ENCODE assay signal across 27 mouse cellular contexts in genomic region chr3:9556137-9556536, GRCm38 (mm10). TPM values are rescaled to one million over a fixed set of nuclear protein-coding genes. Genes with fewer than 3 reads are reported as not detected.
DNase-seq lines count a peak whose midpoint lies in the region; ATAC-seq and TF ChIP-seq lines count a peak whose summit lies in the region.
"Had no signal": no experiment of that assay in that cellular context is flagged by ENCODE, and none has a peak within 500 bp of the region (broad histone marks: within the 10 kb centered on the region; RNA-seq: fewer than 3 reads in every experiment).

No protein-coding gene starts in this region.

- peaks cover 9% of the 10 kb centered on the region for H3K4me1 ChIP-seq in liver, postnatal 0 days (ENCODE audit: insufficient read depth)
- H3K4me1 ChIP-seq: embryonic facial prominence, embryonic 15.5 days; forebrain, embryonic 12.5 days had no signal

- no peak overlapping the region for H3K27ac ChIP-seq in liver, postnatal 0 days (ENCODE audit: low read depth)
- H3K27ac ChIP-seq: embryonic facial prominence, embryonic 12.5 days; embryonic facial prominence, embryonic 15.5 days; forebrain, embryonic 12.5 days; forebrain, embryonic 15.5 days; gastrocnemius, adult 2 months; heart, adult 2 months; heart, embryonic 10.5 days; heart, embryonic 13.5 days; hindbrain, embryonic 14.5 days; hindbrain, postnatal 0 days had no signal

- no peaks in the 10 kb centered on the region for H3K36me3 ChIP-seq in liver, postnatal 0 days (replicated peaks; ENCODE audit: insufficient read depth, low read length)
- H3K36me3 ChIP-seq: embryonic facial prominence, embryonic 12.5 days; embryonic facial prominence, embryonic 15.5 days; forebrain, embryonic 12.5 days; forebrain, embryonic 15.5 days; heart, embryonic 10.5 days; heart, embryonic 13.5 days had no signal

- no peak overlapping the region for H3K4me2 ChIP-seq in liver, postnatal 0 days (ENCODE audit: low read depth, low read length)
- H3K4me2 ChIP-seq: embryonic facial prominence, embryonic 12.5 days; embryonic facial prominence, embryonic 15.5 days; forebrain, embryonic 12.5 days; forebrain, embryonic 15.5 days; heart, embryonic 13.5 days; hindbrain, embryonic 14.5 days had no signal

- ATAC-seq in liver, postnatal 0 days, result no peak
- peak; percentile 52 for ATAC-seq in megakaryocyte, adult 5-6 weeks (ENCODE audit: poor library complexity, severe bottlenecking)
- ATAC-seq: activated CD4-positive, CD25-positive, alpha-beta regulatory T cell, adult 4 months; forebrain, embryonic 15.5 days; hindbrain, postnatal 0 days; inflammation-experienced regulatory T-cells, adult 6 months had no signal

- TF ChIP-seq CTCF in liver, postnatal 0 days (IDR thresholded peaks at IDR 0.05; ENCODE audit: low read depth), result no peak

- TF ChIP-seq EP300 in liver, postnatal 0 days (IDR thresholded peaks at IDR 0.05; ENCODE audit: low read depth), result no peak

- intact Hi-C loops in left cerebral cortex, postnatal 10 days (cut with DNase I), result no loop called here

- H3K9me3 ChIP-seq in liver, postnatal 0 days (ENCODE audit: low read length), result no peaks in the 10 kb centered on the region
- H3K9me3 ChIP-seq: embryonic facial prominence, embryonic 12.5 days; embryonic facial prominence, embryonic 15.5 days; forebrain, embryonic 12.5 days; forebrain, embryonic 15.5 days; heart, embryonic 10.5 days; heart, embryonic 13.5 days had no signal

- H3K27me3 ChIP-seq in liver, postnatal 0 days (ENCODE audit: insufficient read depth, low read length), result no peaks in the 10 kb centered on the region
- H3K27me3 ChIP-seq: embryonic facial prominence, embryonic 12.5 days; embryonic facial prominence, embryonic 15.5 days; forebrain, embryonic 12.5 days; forebrain, embryonic 15.5 days; heart, embryonic 13.5 days had no signal

- H3K9ac ChIP-seq in liver, postnatal 0 days (replicated peaks), result no peak overlapping the region
- H3K9ac ChIP-seq: embryonic facial prominence, embryonic 12.5 days; embryonic facial prominence, embryonic 15.5 days; forebrain, embryonic 12.5 days; forebrain, embryonic 15.5 days; heart, embryonic 13.5 days; hindbrain, embryonic 14.5 days had no signal

- no peak overlapping the region for H3K4me3 ChIP-seq in liver, postnatal 0 days (ENCODE audit: low read depth, low read length)
- H3K4me3 ChIP-seq: embryonic facial prominence, embryonic 12.5 days; embryonic facial prominence, embryonic 15.5 days; forebrain, embryonic 12.5 days; forebrain, embryonic 15.5 days; gastrocnemius, adult 2 months; heart, adult 2 months; heart, embryonic 10.5 days; heart, embryonic 13.5 days had no signal

- WGBS in liver, postnatal 0 days (ENCODE audit: insufficient replicate concordance), result 33% methylated on average over 5 of the region's 5 CpGs

- peak; percentile 8 for DNase-seq in liver, postnatal 0 days
- DNase-seq in liver (no peak), adipocyte (ENCODE audit: low spot score) (peak; percentile 6)
- DNase-seq in fat pad, adult 2 months (ENCODE audit: extremely low read depth, low read depth, low spot score), result peak; percentile 75
- no peak for DNase-seq in adrenal gland, adult 8-10 months
- no peak for DNase-seq in cerebellum, adult 9-11 months
- DNase-seq in left cerebral cortex, postnatal 10 days (ENCODE audit: extremely low spot score in 1 of 2, low spot score in 2 of 2), result no peak
- DNase-seq: adrenal gland, postnatal 14 days; cerebellum, adult 11-12 months; cerebellum, adult 8-10 months; cerebellum, postnatal 14 days; gastrocnemius, adult 2 months; gastrocnemius, postnatal 14 days; heart, adult 2 months; heart, postnatal 14 days; heart, postnatal 4 days had no signal

RNA-seq across cellular contexts. Expression of gene Zfp704, which starts 53.7 kb away (rescaled TPM):
- 0.94 and 0.95 TPM in 2 replicates for polyA plus RNA-seq in liver, postnatal 0 days (2015; fragmentation: Nextera tagmentation; extraction: Ambion mirVana)
- 5.4 and 6.6 TPM in 2 replicates for total RNA-seq in megakaryocyte, adult 5-6 weeks (2015)
- 5.1 and 7.4 TPM in 2 replicates for total RNA-seq in megakaryocyte, adult 5-6 weeks (2017)
- 10 to 100 TPM; 14.5 to 22.8 (median 16.7) TPM for total RNA-seq in adrenal gland, adult 8-10 months (2022)
- total RNA-seq in left cerebral cortex, postnatal 10 days (2021), result 10 to 100 TPM; 45.5 to 50.8 TPM

Comparison
In these comparisons a context has a peak if more than half of its experiments do, and no peak if none do; other contexts are left out.
1. DNase-seq: peak in liver, postnatal 0 days (single experiment), adipocyte (single experiment) and fat pad, adult 2 months (single experiment); none in liver (single experiment), adrenal gland, adult 8-10 months (single experiment), cerebellum, adult 9-11 months (single experiment) and left cerebral cortex, postnatal 10 days (0 of 2).